Mouse (Mus musculus) erythroid progenitor cell, adult 5-6 weeks (primary cell): ENCODE measurements around the gene BC030867. TPM values are rescaled to one million over a fixed set of nuclear protein-coding genes. Genes with fewer than 3 reads are reported as not detected.
A peak's percentile ranks its signal among the peaks of the same experiment; 100 is the strongest.
"Not testable (repeated sequence)": the region's sequence is repeated elsewhere in the genome, so short reads cannot be mapped to it uniquely, and the experiment has no call there.

Experiments
- ATAC-seq: replicated peaks from 2 replicates; pipeline ENCODE4 v1.8.0; 2016; ENCODE audit warnings: moderate number of reproducible peaks, mild to moderate bottlenecking, moderate TSS enrichment, inconsistent platforms; ENCODE audit not compliant: poor library complexity, low FRiP score, severe bottlenecking
- total RNA-seq, 2 experiments: library from RNA; stranded (forward) in 1 of 2; stranded (reverse) in 1 of 2; fragments of 150-400 nt in 1 of 2; fragments of 186-747, 209-891 nt in 1 of 2; gene quantifications; 2 replicates each; pipeline versions ENCODE4 v1.2.3 to v1.2.4; 2015 to 2017; ENCODE audit warnings: low replicate concordance in 2 of 2

Gene BC030867
- total RNA-seq, 2 experiments from 2014 or later: 14.4 to 30.2 TPM

DNA sequence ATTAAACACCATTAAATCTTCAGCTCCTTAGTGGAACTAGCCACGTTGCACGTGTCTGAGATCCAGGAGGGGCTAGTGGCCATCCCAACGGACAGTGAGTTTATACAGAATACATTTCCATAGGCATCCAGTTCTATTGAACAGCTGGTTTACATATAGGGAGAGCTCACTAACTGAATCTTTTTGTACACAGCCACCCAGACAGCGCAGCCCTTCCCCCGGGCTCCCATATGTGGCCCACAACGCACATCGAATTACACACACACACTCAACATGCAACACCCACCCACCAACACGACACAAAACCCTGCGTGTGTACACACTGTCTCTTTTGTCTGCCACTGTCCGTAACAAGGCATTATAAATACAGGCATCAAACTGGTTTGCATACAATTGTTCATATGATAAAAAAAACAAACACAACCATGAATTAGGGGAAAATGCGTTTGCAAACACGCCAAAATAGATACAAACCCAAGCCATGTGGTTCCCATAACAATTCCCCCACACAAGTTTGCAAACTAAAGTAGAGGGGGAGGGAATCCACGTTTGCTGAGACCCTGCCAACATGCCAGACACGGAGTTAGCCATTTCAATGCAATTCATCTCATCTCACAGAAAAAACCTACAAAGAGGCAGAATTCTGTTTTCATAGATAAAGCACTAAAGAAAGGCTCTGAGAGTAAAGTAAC lies 3.0 kb upstream of the BC030867 start:
- no peak for ATAC-seq

DNA sequence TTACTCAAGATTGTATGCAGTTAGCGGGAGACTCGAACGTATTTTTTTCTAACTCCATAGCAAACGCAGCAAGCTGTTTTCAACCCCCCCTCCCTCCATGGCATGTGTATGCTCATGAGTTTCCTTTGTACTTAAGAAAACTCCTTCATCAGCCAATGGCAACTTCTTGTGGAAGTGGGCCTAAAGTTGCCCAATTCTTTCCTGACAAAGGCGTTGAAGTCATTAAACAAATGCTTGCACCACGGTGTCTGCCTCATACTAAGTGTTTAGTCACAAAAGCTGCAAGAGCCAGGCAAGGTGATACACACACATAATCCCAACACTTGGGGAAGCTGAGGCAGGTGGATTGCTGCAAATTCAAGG lies 2.4 kb upstream of the BC030867 start:
- no peak for ATAC-seq

DNA sequence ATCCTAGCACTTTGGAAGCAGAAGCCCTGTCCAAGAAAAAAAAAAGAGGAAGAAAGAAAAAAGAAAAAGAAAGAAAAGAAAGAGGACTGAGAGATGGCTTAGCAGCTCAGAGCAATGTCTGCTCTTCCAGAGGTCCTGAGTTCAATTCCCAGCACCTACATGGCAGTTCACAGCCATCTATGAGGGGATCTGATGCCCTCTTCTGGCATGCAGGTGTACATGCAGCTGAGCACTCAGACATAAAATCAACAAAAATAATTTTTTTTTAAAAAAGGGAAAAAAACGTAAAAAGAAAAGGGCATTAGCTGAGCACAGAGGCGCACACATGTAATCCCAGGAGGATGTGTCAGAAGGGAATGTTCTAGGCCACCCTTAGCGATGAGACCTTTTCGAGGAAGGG lies 1.8 kb upstream of the BC030867 start:
- ATAC-seq: no peak

DNA sequence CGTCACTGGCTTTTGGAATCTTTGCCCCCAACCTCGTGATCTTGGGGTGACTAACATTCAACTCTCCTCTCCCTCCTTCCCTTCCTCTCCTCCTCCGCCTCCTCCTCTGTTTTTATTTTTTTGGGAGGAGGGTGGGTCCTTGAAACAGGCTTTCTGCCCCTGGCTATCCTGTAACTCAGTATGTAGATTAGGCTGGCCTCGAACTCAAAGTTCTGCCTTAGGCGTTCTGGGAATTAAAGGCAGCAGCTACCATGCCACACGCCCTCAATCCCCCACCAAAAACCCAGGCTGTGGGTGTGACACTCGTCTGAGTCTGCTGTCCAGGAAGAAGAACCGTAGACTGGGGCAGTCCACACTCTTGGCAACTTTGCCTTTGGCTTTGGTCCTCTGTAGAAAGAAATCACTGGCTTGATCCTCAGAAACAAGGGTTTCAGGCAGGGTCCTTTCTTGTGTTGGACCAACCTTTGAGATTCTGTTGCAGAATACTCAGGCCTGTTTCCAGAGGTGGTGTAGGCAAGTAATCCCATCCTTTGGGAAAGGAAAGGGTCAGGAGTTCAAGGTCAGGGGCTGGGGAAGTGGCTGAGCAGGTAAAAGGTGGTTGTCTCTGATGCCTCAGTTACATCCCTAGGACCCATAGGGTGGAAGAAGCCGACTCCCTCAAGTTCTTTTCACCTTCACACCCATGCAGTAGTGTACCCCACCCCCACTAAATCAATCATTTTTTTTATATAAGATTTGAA lies 839 bp downstream of the BC030867 start:
- peak; percentile 36 for ATAC-seq

DNA sequence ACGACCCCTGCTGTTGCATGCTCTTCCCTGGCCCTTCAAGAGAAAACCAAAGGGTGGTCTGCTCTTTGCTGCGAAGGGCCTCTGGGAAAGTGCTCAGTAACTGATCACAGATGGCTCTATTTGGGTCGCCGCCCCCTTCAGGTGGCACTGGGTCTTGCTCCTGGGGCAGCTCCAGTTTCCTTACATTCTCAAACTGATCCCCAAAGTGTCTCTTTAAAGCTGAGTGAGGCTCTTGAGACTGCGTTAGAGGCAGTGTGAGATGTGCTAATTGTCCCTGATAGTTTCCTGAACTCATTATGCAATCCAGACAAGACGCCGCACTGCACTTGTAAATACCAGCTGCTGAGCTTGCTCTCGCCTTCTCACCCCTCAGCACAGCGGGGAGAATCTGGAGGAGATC lies 8.8 kb downstream of the BC030867 start:
- ATAC-seq: no peak

DNA sequence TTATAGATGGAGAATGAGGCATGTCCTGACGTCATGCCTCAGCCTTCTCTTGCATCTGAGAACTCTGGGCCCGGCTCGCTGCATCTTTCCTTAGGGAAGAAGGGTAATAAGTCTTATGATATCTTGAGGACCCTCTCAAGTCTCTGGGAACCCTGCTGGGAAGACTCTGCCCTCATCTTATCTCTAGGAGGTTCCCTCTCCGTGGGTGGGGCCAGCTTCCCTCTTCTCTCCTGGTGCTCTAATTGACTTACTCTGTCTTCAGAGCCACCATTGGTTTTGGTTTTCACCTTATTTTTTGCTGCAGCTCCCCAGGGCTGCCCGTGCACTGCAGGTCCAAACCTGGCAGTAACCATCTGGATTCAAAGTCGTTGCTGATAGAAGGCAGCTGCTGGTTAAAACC lies 9.4 kb downstream of the BC030867 start:
- no peak for ATAC-seq

DNA sequence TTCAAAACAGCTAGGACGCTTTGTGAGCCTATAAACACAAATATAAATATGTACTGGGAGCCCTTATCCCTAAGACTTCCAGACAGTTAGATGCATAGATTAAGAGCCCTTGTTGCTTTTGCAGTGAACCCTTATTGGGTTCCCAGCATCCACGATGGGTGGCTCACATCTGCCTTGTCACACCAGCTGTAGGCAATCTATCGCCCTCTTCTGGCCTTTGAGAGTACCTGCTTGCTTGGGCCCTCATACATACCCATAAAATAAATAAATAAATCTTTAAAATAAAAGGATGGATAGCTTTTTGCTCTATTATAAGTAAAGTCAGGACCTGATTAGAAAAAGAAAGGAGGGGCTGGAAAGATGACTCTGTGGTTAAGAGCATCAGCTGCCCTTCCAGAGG lies 9.8 kb downstream of the BC030867 start:
- no peak for ATAC-seq

DNA sequence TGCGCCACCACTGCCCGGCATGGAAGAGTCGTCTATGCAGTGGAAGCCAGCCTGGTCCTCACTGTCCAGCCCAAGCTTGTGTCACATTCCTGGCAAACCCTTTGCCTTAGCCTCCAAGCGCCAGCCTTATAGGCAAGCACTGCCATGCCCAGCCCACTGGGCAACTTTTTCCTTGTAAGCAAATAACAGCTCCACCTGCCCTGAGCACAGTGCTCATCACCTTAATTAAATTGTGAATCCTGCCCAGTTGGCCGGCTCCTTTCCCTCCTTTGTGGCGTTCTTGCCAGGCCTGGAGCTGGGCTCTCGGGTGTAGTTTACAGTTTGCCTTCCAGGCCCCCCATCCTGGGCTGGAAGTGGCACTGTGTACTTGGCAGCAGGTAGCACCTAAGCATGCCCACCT lies 14.5 kb downstream of the BC030867 start:
- ATAC-seq: no peak

DNA sequence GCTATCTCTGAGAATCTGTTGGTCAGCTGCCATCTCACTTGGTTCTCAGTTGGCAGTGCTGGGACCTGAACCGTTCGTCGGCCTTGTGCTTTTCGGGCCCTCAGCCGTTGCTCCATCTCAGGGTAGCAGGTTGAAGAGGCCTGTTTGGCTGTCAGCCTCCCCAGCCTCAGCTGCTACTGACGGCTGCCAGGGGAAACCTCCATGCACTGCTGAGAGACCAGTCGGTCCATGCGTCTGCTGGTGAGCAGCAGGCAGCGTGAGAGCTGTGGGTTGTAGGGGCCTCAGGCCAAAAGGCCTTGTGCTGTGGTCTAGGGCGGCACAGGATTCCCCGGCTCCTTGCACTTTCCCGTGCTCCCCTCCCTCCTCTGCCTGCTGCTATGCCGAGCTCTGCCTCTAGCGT lies 17.1 kb downstream of the BC030867 start:
- no peak for ATAC-seq

DNA sequence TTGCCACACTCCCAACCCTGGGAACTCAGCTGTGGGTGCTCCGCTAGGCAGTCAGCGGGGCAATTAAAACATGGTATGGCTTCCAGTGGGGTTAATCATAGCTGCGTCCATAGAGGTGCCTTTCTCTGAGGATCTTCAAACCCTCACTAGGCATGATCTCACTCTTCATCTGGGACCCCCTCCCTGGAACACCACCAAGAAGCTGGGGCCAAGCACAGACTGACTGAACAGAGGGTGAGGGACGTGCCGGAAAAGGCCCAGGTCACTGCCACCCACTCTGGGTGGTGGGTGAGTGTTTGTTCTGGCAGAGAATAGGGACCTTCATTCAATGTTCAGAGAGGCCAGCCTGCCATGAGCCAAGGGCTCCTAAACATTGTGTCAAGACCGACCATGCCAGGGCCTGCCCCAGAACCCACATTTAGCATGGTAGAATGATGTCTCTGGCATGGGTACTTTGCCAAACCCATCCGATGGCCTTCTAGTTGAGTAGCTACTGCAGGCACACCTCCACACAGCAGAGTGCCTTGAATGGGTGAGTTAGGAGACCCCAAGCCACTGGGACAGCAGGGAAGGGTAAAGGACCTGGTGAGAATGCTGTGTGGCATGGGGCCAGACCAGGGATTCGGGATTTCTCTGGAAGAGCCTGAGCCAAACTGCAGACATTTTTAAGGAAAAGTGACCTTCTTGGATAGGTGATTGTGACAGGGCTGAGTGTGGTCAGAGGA lies 18.1 kb downstream of the BC030867 start:
- no peak for ATAC-seq

DNA sequence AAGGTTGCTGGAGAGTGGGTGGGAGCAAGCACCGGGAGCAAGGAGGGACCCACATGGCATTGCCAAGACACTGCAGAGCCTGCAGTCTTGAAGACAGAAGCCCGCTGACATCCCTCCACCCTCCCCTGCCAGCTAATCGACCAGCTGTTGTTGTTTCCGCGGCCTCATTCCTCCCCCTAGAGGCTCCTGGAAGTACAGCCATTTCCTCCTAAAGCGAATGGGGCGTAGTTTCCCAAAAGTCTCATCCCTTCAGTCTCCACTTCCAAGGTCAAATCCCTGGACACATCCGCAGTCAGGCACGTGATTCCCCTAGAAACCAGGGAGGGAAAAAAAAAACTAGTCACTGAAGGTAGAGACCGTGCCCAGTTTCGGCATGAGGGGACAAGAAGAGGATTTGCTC lies 18.8 kb downstream of the BC030867 start:
- peak; percentile 69 for ATAC-seq

DNA sequence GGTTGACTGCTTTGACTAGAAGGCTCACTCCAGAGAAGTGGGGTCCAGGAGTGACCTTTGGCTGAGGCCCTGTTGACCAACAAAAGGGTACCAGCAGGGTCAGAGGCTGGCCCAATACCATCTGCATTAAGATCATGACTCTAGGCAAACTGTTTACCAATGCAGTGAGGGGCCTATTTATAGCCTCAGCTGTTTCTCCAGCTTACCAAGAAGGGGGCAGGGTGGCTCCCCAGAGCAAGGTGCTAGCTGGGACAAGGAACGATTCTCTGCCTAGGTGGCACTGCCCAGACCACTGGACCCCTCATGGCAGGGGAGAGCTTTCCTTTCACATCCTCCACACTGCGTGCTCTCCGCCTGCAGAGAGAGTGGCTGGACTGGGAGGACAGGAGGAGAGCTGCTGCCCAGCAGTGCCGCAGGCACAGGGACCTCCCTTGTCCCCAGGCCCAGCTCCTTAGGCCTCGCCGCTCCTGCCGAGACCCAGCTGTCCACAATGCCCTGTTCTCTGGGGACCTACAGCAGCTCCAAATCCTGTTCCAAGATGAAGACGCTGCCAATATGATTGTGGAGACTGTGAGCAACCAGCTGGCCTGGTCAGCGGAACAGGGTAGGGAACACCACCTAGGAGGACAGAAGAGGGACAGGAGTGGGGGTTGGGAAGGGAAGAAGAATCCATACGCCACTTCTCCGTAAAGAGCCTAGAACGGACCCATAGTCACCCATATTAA lies 20.0 kb downstream of the BC030867 start, which contains the start of gene Asb16:
Gene Asb16 (plus strand): TSS at position 224 of the 725 bp plus-strand sequence.
- ATAC-seq: no peak

DNA sequence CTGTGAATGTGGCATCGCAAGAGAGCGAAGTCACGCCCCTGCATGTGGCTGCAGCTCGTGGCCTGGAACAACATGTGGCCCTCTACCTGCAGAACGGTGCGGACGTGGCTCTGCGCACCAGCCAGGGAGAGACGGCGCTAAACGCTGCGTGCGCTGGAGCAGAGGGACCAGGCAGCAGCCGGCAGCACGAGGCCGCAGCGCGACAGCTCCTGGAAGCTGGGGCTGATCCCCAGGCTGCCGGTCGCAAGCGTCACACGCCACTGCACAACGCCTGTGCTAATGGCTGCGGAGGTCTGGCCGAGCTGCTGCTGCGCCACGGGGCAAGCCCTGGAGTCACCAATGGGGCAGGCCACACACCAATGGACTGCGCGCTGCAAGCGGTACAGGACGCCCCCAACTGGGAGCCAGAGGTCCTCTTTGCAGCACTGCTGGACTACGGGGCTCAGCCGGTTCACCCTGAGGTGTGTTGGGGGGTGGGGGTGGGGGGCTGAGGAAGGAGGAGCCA lies 27.8 kb downstream of the BC030867 start:
- ATAC-seq: no peak

DNA sequence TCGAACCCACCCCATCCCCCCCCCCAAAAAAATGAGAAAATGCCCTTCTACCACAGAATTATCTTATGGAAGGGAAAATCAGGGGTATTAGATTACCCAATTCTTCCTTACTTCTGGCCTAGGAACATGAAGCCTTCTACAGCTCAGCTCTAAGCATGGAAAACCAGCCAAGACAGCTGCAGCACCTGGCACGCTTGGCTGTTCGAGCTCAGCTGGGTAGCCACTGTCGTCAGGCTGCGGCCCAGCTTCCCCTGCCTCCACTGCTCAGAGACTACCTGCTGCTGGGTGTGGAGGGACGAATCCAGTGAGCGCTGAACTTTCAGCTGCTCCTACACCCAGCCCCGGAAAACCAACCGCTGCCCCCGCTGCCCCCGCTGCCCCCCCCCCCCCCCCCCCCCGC lies 29.1 kb downstream of the BC030867 start:
- ATAC-seq: no peak

DNA sequence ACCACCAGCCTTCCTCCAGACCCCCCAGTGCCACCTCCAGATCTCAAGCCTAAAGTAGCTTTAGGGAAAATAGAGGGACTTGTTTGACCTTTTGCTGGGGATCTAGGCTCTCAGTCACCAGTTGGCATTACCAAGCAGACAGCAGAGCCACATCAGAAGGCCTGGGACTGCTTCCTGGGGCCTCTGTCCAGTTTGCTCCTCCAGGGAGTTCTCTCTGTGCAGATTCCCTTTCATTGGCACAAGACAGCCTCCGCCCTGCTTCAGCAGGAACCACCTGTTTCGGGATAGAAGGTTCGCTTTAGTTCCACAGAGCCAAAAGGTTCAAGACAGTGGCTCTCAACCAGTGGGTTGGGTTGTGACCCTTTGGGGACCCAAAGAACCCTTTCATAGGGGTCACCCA lies 30.9 kb downstream of the BC030867 start:
- no peak for ATAC-seq

DNA sequence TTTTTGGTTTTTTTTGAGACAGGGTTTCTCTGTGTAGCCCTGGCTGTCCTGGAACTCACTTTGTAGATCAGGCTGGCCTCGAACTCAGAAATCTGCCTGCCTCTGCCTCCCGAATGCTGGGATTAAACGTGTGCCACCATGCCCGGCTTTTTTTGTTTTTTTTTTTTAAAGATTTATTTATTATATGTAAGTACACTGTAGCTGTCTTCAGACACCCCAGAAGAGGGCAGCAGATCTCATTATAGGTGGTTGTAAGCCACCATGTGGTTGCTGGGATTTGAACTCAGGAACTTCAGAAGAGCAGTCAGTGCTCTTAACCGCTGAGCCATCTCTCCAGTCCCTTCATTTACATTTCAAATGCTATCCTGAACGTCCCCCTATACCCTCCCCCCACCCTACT lies 31.6 kb downstream of the BC030867 start:
- not testable (repeated sequence) for ATAC-seq

DNA sequence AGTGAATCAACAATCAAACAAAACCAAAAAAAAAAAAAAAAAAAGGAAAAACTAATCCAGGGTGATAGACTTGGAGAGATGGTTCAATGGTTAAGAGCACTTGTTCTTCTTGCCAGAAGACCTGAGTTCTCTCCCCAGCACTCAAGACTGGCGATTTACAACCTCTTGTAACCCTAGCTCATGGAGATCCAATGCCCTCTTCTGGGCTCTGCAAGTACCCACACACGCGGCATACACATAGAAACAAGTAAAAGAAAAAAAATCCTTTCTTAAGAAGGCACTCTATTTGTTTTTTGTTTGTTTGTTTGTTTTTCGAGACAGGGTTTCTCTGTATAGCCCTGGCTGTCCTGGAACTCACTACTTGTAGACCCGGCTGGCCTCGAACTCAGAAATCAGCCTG lies 35.2 kb downstream of the BC030867 start:
- no peak for ATAC-seq

DNA sequence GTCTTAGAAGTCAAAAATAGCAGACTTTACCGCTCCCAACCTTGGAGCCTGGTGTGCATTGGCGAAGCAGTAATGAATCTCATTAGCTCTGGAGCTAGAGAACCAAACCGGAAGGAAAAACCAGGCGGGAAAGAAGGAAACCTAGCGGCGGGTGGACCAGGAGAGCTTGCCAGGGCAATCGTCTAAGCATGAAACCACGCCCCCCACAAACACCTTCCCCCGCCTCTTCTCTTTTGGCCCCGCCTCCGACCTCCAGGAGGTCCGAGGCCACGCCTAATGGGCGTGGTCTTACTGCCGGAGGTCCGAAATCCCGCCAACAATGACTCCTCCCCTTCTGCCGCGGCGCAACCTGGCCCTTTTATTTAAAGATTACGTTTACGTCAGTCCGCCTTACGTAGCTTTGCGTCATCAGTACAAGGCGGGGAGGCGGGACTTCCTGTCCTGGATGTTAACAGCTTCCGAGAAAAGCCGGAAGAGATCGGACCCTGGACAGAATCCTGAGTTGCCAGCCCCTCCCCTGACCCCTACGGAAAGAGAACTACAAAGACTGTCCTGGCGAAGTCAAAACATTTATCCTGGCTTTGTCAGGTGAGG lies 35.9 kb downstream of the BC030867 start, which contains the start of gene Tmub2:
Gene Tmub2 (plus strand): TSS at position 431 of the 594 bp plus-strand sequence.
- peak; percentile 89 for ATAC-seq

DNA sequence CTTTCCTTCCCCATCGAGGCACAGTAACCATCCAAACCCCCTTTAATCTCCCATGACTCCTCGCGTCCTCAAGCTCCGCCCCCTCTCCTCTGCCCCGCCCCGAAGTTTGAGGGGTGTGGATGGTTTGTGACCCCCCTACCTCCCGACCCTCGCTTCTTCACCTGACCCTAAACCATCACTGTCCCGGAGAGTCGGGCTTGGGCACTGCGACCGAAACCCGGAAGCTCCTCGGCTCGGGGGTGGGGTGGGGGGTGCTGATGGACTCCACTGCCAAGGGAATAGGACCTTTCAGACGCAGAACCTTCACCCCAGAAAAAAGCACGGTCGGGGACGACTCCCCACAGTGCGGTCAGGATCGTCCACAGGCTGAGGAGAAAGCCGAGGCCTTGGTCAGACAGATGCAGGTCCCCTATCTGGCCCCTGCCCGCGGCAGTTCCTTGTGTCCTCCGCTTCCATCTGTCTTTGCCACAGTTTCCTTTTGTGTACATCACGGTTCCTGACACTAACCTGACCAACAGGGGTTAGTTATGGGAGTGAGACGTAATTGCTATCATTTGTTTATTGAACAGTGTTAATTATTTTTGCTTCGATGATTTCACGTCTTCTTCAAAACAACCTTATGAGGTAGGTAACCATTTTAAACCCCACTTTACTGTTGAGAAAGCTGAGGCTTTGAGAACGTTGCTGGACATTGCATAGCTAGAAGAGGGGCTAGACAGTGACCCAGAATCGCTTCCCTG lies 36.6 kb downstream of the BC030867 start:
- peak; percentile 75 for ATAC-seq
